Mouse (Mus musculus) liver, postnatal 0 days (tissue): Measurements from ENCODE around the gene Slc26a10. TPM values are rescaled to one million over a fixed set of nuclear protein-coding genes. Genes with fewer than 3 reads are reported as not detected.
"Not testable (repeated sequence)": the region's sequence is repeated elsewhere in the genome, so short reads cannot be mapped to it uniquely, and the experiment has no call there.

Experiments used
- ATAC-seq: fragments of 200-750 bp; cut with Nextera tagmentation; 2 replicates; pipeline ENCODE4 v1.8.0; 2017; ENCODE audit warnings: mild to moderate bottlenecking, moderate library complexity
- DNase-seq: peaks from one replicate; pipeline ENCODE4 v3.0.0-alpha.2; 2016
- H3K27ac ChIP-seq: fragments of 300-500 bp; sonication (generic); 2 replicates; pipeline ENCODE4 v1.5.1; 2014; ENCODE audit warnings: antibody characterized with exemption, moderate library complexity, mild to moderate bottlenecking, low read depth
- H3K27me3 ChIP-seq: fragments of 300-500 bp; sonication (generic); 2 replicates; pipeline ENCODE4 v1.6.1; 2014; ENCODE audit warnings: low read length, control low read depth, mixed read lengths; ENCODE audit not compliant: insufficient read depth
- H3K36me3 ChIP-seq: fragments of 300-500 bp; sonication (generic); replicated peaks from 2 replicates; pipeline ENCODE4 v1.6.1; 2014; ENCODE audit warnings: mild to moderate bottlenecking, control low read depth, low read length, moderate library complexity, mixed read lengths; ENCODE audit not compliant: insufficient read depth
- H3K4me1 ChIP-seq: fragments of 300-500 bp; sonication (generic); 2 replicates; pipeline ENCODE4 v1.6.1; 2014; ENCODE audit warnings: antibody characterized with exemption, mild to moderate bottlenecking, control low read depth; ENCODE audit not compliant: insufficient read depth
- H3K4me2 ChIP-seq: fragments of 300-500 bp; sonication (generic); 2 replicates; pipeline ENCODE4 v1.6.1; 2014; ENCODE audit warnings: low read depth, mild to moderate bottlenecking, low read length, moderate library complexity, mixed read lengths
- H3K4me3 ChIP-seq: fragments of 300-500 bp; sonication (generic); 2 replicates; pipeline ENCODE4 v1.5.1; 2014; ENCODE audit warnings: low read depth, low read length
- H3K9ac ChIP-seq: fragments of 300-500 bp; sonication (generic); replicated peaks from 2 replicates; pipeline ENCODE4 v1.6.1; 2014; ENCODE audit warnings: mild to moderate bottlenecking, moderate library complexity
- H3K9me3 ChIP-seq: fragments of 300-500 bp; sonication (generic); 2 replicates; pipeline ENCODE4 v1.6.1; 2016; ENCODE audit warnings: mild to moderate bottlenecking, control low read depth, low read length, mixed read lengths
- CTCF ChIP-seq: sonication (generic); IDR thresholded peaks from 2 replicates; pipeline ENCODE4 v1.5.1; 2016; ENCODE audit warnings: antibody characterized with exemption, low read depth
- EP300 ChIP-seq: IDR thresholded peaks from 2 replicates; pipeline ENCODE4 v1.6.1; 2016; ENCODE audit warnings: antibody characterized with exemption, low read depth, mild to moderate bottlenecking
- WGBS: fragments of 180-500 bp; shearing (Covaris S2); extraction: QIAGEN DNeasy Blood & Tissue Kit; methylation state at CpG from one replicate; pipeline ENCODE4 v1.1.7; 2014; ENCODE audit not compliant: insufficient replicate concordance; 5-methylcytosine and 5-hydroxymethylcytosine counted together
- polyA plus RNA-seq: library from polyadenylated mRNA; unstranded; fragments of >200 nt; fragmentation: Nextera tagmentation; extraction: Ambion mirVana; gene quantifications from 2 replicates; pipeline ENCODE4 v1.2.1, GENCODE M21; 2015

Slc26a10 gene
- polyA plus RNA-seq, 1 experiment from 2014 or later: 2.0 TPM

DNA sequence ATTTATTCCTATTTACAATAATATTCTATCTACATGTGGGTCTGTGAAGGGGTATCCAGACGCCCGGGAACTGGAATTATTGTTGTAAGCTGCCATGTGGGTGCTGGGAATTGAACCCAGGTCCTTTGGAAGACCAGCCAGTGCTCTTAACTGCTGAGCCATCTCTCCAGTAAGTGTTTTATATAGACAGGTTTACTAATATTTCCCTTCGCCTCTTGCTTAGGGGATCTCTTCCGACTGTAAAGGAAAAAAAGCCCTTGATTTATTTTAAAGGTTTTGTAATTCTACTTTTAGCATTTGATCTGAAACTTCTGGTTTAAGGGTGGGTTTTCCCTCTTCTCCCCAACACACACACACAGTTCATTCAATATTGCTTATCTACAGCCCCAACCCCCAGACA is 16.3 kb downstream of the Slc26a10 start:
- no peak for DNase-seq
- Histone ChIP-seq H3K4me3 (0 out of 2 replicates have a peak overlapping the region, but pooled peaks have one; percentile 66), H3K36me3 (peaks cover 6% of the 10 kb centered on the region), H3K9ac (peak overlapping the region; percentile 92; the same call in 1 of the 2 replicates), H3K27ac (peak overlapping the region; percentile 95), H3K27me3 (0 out of 2 replicates have a peak, but pooled peaks cover 3% of the 10 kb centered on the region), H3K4me1 (peaks cover 18% of the 10 kb centered on the region), H3K4me2 (peak overlapping the region; percentile 80), H3K9me3 (no peaks in the 10 kb centered on the region)
- no peak for ATAC-seq
- TF ChIP-seq EP300: no peak
- 78% methylated on average over 4 of the region's 4 CpGs for WGBS

DNA sequence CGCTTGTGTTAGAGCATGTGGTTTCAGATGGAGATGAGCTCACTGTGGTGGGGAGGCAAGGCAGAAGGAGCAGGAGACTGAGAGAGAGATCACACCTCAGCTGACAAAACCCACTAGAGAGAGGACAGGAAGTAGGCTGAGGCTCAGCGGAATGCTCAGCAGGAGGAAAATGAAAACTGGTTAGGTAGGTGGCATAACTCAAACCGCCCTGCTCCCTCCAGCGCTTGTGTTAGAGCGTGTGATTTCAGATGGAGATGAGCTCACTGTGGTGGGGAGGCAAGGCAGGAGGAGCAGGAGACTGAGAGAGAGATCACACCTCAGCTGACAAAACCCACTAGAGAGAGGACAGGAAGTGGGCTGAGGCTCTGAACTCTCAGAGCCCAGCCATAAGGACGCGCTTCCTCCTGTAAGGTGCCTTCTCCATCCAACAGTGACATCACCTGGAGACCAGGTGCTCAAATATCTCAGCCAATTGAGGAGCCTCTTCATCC is 17.6 kb downstream of the Slc26a10 start:
- not testable (repeated sequence) for H3K27me3 ChIP-seq, DNase-seq, H3K9me3 ChIP-seq, ATAC-seq, H3K9ac ChIP-seq, H3K36me3 ChIP-seq, H3K4me3 ChIP-seq, H3K4me2 ChIP-seq
- H3K27ac ChIP-seq: 0 out of 2 replicates have a peak overlapping the region, but pooled peaks have one; percentile 29
- H3K4me1 ChIP-seq: peaks cover 17% of the 10 kb centered on the region
- WGBS: 42% methylated on average over 7 of the region's 7 CpGs

DNA sequence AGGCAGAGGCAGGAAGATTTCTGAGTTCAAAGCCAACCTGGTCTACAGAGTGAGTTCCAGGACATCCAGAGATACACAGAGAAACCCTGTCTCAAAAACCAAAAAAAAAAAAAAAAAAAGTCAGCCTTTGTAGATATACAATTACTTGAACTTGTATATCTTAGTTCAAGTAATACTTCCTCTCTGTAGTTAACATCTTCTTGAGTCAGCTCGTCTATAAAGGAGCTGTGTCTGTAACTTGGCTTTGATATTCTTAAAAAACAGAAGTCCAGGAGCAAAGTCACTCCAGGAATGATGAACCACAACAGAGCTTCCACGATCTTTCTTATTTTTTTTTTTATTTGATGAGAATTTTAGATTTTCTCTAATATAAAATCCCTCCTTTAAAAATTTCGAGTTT is 19.7 kb downstream of the Slc26a10 start:
- Histone ChIP-seq H3K27ac (no peak overlapping the region), H3K9me3 (no peaks in the 10 kb centered on the region), H3K4me2 (no peak overlapping the region), H3K36me3 (no peaks in the 10 kb centered on the region), H3K27me3 (no peaks in the 10 kb centered on the region), H3K4me1 (peaks cover 13% of the 10 kb centered on the region), H3K4me3 (no peak overlapping the region), H3K9ac (no peak overlapping the region)
- DNase-seq: no peak
- no peak for TF ChIP-seq CTCF
- no peak for TF ChIP-seq EP300
- 46% methylated on average over 3 of the region's 3 CpGs for WGBS
- ATAC-seq: no peak

DNA sequence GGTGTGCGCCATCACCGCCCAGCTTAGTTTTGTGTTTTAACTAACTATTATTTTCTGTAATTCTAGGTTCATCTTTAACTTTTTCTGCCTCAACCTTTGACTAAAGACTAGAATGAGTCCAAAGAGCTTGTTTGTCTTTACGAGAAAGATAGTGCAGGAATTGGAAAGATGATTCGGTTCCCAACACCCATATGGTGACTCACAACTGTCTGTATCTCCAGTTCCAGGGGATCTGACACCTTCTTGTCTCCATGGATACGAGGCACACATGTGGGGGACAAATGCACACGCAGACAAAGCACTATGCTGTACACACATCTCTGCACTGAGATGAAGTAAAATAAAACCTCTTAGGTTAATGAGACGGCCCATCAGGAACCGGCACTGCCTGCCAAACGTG is 20.4 kb downstream of the Slc26a10 start:
- Histone ChIP-seq H3K27me3 (no peaks in the 10 kb centered on the region), H3K4me3 (no peak overlapping the region), H3K9ac (no peak overlapping the region), H3K9me3 (no peaks in the 10 kb centered on the region), H3K36me3 (no peaks in the 10 kb centered on the region), H3K27ac (0 out of 2 replicates have a peak overlapping the region, but pooled peaks have one; percentile 48), H3K4me2 (no peak overlapping the region), H3K4me1 (peaks cover 7% of the 10 kb centered on the region)
- TF ChIP-seq CTCF (no peak), EP300 (no peak)
- ATAC-seq: no peak
- no peak for DNase-seq
- 70% methylated on average over 9 of the region's 9 CpGs for WGBS

DNA sequence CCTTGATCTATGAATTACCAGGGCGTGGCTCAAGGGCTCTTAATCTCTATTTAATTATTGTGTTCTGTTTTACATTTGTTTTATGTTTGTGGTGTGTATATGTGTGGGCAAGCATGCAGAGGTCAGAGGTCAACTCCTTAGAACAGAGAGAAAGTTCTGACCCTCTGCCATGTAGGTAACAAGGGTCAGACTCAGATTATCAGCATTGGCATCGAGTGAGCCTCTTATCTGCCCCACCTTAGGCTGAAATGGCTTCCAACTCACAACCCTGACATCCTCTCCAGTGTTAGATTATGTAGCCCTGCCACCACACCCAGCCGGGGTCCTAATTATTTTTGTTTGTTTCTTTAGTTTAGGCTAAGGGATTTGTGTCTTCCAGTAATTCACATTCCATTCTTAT is 22.0 kb downstream of the Slc26a10 start:
- Histone ChIP-seq H3K4me1 (peaks cover 9% of the 10 kb centered on the region), H3K9ac (no peak overlapping the region), H3K4me2 (no peak overlapping the region), H3K27ac (no peak overlapping the region), H3K9me3 (no peaks in the 10 kb centered on the region), H3K27me3 (no peaks in the 10 kb centered on the region), H3K4me3 (no peak overlapping the region), H3K36me3 (no peaks in the 10 kb centered on the region)
- 52% methylated on average over 3 of the region's 3 CpGs for WGBS
- no peak for ATAC-seq
- no peak for TF ChIP-seq CTCF
- no peak for TF ChIP-seq EP300
- no peak for DNase-seq

DNA sequence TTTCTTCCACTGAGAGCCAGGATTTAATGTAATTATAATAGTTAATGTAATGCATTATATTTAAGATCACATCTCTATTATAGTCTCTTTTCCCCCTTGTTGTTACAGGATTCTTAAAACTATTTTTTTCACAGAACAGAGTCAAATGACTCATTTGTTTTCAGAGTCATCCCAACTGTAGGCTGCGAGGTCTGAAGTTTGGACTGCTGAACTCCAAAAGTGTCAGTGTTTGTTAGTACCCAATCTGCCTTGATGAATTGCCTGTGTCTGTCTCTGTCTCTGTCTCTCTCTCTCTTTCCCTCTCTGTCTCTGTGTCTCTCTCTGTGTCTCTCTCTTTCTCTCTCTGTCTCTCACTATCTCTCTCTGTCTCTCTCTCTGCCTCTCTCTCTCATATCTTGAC is 23.9 kb downstream of the Slc26a10 start:
- Histone ChIP-seq H3K27me3 (no peaks in the 10 kb centered on the region), H3K27ac (peak overlapping the region; percentile 86), H3K4me3 (no peak overlapping the region), H3K9ac (no peak overlapping the region), H3K4me1 (peaks cover 5% of the 10 kb centered on the region), H3K9me3 (no peaks in the 10 kb centered on the region), H3K4me2 (no peak overlapping the region), H3K36me3 (no peaks in the 10 kb centered on the region)
- peak; percentile 76 for ATAC-seq
- DNase-seq: no peak
- TF ChIP-seq CTCF (no peak), EP300 (no peak)
- 54% methylated on average over 1 of the region's 1 CpGs for WGBS

DNA sequence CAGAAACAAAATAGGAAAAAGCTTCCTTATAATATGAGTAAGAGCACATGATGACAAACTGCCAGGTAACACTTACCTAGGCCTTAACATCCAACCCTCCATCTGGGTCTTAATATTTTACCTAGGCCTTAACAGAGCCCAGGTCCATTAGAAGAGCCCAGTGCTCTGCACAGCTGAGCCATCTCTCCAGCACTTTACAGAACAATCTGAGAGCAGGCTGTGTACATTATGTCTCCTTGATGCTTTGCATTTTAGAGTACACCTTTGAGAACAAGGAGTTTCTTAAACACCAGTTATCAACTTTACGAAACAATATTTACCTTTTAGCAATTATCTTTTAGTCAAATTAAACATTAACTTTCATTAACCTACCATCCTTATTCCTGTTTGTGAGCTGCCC is 24.4 kb downstream of the Slc26a10 start:
- Histone ChIP-seq H3K4me2 (no peak overlapping the region), H3K36me3 (no peaks in the 10 kb centered on the region), H3K27ac (peak overlapping the region; percentile 86), H3K4me1 (peaks cover 9% of the 10 kb centered on the region), H3K9me3 (no peaks in the 10 kb centered on the region), H3K9ac (no peak overlapping the region), H3K27me3 (no peaks in the 10 kb centered on the region), H3K4me3 (no peak overlapping the region)
- ATAC-seq (peak; percentile 38), DNase-seq (no peak)
- 73% methylated on average over 1 of the region's 1 CpGs for WGBS
- no peak for TF ChIP-seq CTCF
- TF ChIP-seq EP300: peak; percentile 21; the same call in 1 of the 2 replicates
